Mouse (Mus musculus) left cerebral cortex, adult 9 months (tissue): ENCODE results near the gene Chga.

ENCODE experiments used
- DNase-seq, 2 experiments: peaks; one replicate each; pipeline ENCODE4 v3.0.0; 2022; ENCODE audit warnings: low spot score in 2 of 2

Chga gene

DNA sequence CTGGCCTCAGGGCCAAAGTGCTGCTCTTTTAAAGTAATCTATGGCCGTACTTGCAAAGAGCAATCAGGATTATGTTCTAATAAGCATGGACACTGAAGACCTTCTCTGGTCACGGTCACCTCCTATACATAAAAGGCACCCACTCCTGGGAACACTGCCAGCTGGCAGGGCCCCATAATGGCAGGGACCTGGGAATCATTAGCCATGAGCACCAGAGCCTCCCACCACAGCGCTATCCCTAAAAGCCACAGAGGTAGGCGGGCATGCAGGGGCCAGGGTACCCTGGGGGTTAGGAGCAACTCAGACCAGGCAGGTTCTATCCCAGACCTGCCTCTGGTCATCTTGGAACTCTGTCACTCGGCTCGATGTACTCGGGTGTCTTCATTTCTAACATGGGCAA lies 45.0 kb downstream of the Chga start:
- no peak for DNase-seq

DNA sequence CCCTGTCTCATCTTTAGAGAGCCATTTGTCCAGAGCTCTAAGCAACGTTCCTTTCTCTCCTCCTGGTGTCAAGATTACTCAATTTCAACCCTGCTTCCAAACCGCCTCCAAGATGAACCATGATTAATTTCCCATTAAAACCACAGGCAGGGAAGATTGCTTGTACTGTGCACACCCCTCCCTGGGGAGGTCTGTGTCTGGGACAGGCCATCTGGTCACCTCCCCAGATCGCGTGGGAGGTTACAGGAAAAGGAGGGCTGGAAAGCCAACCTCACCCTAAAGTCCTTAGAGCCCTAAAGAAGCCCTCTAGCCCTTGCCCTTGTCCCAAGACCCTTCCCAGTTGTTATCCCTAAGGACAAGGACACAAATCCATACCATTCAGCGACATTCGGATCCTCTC lies 45.6 kb downstream of the Chga start:
- DNase-seq = no peak

DNA sequence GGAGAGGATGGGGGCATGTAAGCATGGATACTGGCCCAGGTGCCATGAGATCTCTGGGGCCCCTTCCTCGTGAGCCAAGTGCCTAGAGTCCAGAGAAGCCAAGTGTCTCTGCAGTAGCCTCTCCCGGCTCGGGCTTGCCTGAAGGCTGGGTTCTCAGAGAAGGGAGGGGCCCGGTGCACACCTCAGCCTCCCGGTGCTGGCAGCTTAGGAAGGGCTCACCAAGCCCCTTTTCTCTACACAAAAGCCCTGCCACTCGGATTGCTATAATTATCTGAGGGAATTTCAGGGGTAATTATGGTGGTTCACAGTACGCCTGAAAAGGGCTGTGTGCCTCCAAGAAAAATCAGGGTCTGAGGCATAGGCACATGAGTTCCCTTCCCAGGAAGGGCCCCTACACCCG lies 47.1 kb downstream of the Chga start:
- DNase-seq = no peak

DNA sequence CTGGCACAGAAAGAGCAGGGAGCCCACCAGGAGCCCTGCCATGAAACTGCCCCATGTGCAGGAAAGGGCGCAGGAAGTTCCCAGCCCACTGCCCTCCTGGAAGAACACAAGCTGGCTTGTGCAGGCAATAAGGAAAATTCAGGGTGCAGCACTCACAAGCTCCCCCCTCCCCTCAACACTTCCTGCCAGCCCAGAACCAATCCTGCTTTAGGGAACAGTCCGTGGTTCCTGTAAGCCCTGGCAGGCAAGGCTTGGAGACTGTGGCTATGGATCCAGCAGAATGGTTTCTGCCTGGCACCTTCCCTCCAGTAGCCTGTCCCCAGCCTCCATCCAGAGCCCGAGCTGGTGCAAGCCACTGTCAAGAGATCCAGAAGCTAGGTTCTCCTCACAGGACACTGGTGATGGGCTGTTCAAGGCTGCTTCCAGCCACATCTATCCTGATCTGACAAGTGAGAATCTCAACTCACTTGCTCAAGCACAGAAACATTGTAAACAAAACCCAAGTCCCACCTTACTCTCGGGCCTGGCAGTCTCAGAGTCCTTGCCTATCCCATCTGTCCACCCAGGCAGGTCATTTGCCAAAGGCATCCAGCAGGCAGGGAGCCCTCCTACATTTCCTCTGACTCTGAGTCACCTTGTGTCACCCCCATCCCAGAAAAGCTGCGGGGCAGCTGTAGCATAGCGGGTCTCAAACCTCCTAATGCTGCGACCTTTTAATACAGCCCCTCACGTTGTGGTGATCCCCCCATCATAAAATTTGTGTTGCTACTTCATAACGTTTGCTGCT lies 47.7 kb downstream of the Chga start:
- no peak for DNase-seq

- no peak for DNase-seq
These were observed 50.8 kb downstream of the Chga start for GRCm38 (mm10) chr12:102605607-102606006.

DNA sequence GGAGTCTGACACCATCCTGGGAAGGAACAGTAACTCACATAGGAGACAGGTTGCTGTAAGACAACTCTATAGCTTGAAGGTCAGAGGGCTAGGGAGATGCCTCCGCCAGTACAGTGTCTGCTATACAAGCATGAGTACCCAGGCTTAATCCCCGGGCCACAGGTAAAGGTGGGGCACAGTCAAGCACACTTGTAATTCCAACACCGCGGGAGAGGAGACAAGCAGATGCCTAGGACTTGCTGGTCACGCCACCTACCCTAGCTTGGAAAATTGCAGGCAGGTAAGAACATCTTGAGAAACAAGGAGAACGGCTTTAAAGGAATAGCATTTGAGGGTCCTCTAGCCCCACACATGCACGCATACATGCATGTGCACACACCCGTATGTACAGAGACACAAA lies 52.3 kb downstream of the Chga start:
- no peak for DNase-seq

GRCm38 (mm10) chr12:102607808-102608517 lies 53.2 kb downstream of the Chga start:
- no peak for DNase-seq

GRCm38 (mm10) chr12:102610927-102611326 lies 56.2 kb downstream of the Chga start:
- DNase-seq = no peak

GRCm38 (mm10) chr12:102612431-102612830 lies 57.7 kb downstream of the Chga start:
- DNase-seq = no peak

DNA sequence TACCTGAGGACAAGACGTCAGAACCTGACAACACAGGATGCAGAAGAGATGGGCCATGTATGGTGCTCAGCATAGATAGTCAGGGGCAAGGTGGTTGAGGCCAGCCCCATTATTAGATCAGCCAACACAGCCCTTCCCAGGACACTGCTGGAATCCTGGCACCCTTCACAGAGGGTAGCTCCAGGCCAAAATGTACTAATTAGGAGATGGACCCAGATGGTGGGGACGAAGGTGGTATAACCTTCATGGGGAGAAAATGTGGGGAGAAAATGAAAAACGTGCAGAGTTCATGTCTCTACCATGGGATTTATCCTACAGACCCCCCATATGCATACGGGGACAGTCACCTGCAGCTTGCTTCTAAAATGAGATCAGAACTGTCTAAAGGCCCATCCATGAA lies 58.6 kb downstream of the Chga start:
- no peak for DNase-seq
